Mouse (Mus musculus): ENCODE data around the gene Tnfrsf1a.

The Tnfrsf1a gene

GRCm38 (mm10) chr6:125389853-125390252 is 40.7 kb downstream of the Tnfrsf1a start:
- no peak for DNase-seq

- no peak for DNase-seq
Observed at GRCm38 (mm10) chr6:125405461-125406382, 56.6 kb downstream of the Tnfrsf1a start.

GRCm38 (mm10) chr6:125407224-125407623 is 58.1 kb downstream of the Tnfrsf1a start:
- DNase-seq: no peak

- no peak for DNase-seq
Observed at GRCm38 (mm10) chr6:125407657-125408056, 58.5 kb downstream of the Tnfrsf1a start.

GRCm38 (mm10) chr6:125410551-125410950 is 61.4 kb downstream of the Tnfrsf1a start:
- DNase-seq: no peak

GRCm38 (mm10) chr6:125410995-125411547 is 61.9 kb downstream of the Tnfrsf1a start:
- no peak for DNase-seq

GRCm38 (mm10) chr6:125411661-125412060 is 62.5 kb downstream of the Tnfrsf1a start:
- no peak for DNase-seq

Data from cerebellum, adult 8-10 months (tissue).